Mouse (Mus musculus) hindbrain, embryonic 12.5 days (tissue): Measurements from ENCODE around the gene Dusp9. TPM values are rescaled to one million over a fixed set of nuclear protein-coding genes. Genes with fewer than 3 reads are reported as not detected.

Source experiments
- ATAC-seq: fragments of 200-750 bp; cut with Nextera tagmentation; 2 replicates; pipeline ENCODE4 v1.8.0; 2017; ENCODE audit warnings: moderate TSS enrichment; ENCODE audit not compliant: low FRiP score
- H3K27ac ChIP-seq: fragments of 300-500 bp; sonication (generic); 2 replicates; pipeline ENCODE4 v1.5.1; 2016; ENCODE audit warnings: mild to moderate bottlenecking
- H3K27me3 ChIP-seq: fragments of 300-500 bp; sonication (generic); 2 replicates; pipeline ENCODE4 v1.6.1; 2016; ENCODE audit warnings: mild to moderate bottlenecking
- H3K36me3 ChIP-seq: fragments of 300-500 bp; sonication (generic); 2 replicates; pipeline ENCODE4 v1.6.1; 2016; ENCODE audit warnings: mild to moderate bottlenecking
- H3K4me1 ChIP-seq: fragments of 300-500 bp; sonication (generic); 2 replicates; pipeline ENCODE4 v1.6.1; 2016
- H3K4me2 ChIP-seq: fragments of 300-500 bp; sonication (generic); replicated peaks from 2 replicates; pipeline ENCODE4 v1.6.1; 2016; ENCODE audit warnings: mild to moderate bottlenecking
- H3K4me3 ChIP-seq: fragments of 300-500 bp; sonication (generic); 2 replicates; pipeline ENCODE4 v1.5.1; 2016; ENCODE audit warnings: mild to moderate bottlenecking
- H3K9ac ChIP-seq: fragments of 300-500 bp; sonication (generic); 2 replicates; pipeline ENCODE4 v1.6.1; 2016; ENCODE audit warnings: mild to moderate bottlenecking, moderate library complexity
- H3K9me3 ChIP-seq: fragments of 300-500 bp; sonication (generic); replicated peaks from 2 replicates; pipeline ENCODE4 v1.6.1; 2016; ENCODE audit warnings: mild to moderate bottlenecking
- WGBS: fragments of 180-500 bp; shearing (Covaris S2); methylation state at CpG from one replicate; pipeline ENCODE4 v1.1.7; 2016; 5-methylcytosine and 5-hydroxymethylcytosine counted together
- polyA plus RNA-seq: library from polyadenylated mRNA; unstranded; fragments of >200 nt; fragmentation: Nextera tagmentation; extraction: Ambion mirVana; gene quantifications from 2 replicates; pipeline ENCODE4 v1.2.1, GENCODE M21; 2016

Dusp9 gene
- polyA plus RNA-seq, 1 experiment from 2014 or later: 7.8 TPM

- Histone ChIP-seq H3K27me3 (peaks cover 71% of the 10 kb centered on the region), H3K9me3 (no peaks in the 10 kb centered on the region), H3K4me3 (peak overlapping the region; percentile 30), H3K27ac (no peak overlapping the region), H3K36me3 (no peaks in the 10 kb centered on the region), H3K9ac (no peak overlapping the region; the same call in none of the 2 replicates), H3K4me1 (peaks cover 4% of the 10 kb centered on the region; the same call in 1 of the 2 replicates), H3K4me2 (peak overlapping the region; percentile 60)
- 0 out of 2 replicates have a peak, but pooled peaks have one; percentile 9 for ATAC-seq
- WGBS: 19% methylated on average over 41 of the region's 41 CpGs
These were observed 766 bp downstream of the Dusp9 start for GRCm38 (mm10) chrX:73639901-73640469.

GRCm38 (mm10) chrX:73645121-73645520 lies 5.9 kb downstream of the Dusp9 start:
- Histone ChIP-seq H3K9me3 (no peaks in the 10 kb centered on the region), H3K4me3 (no peak overlapping the region), H3K36me3 (no peaks in the 10 kb centered on the region), H3K4me1 (no peaks in the 10 kb centered on the region), H3K4me2 (no peak overlapping the region), H3K9ac (no peak overlapping the region), H3K27ac (no peak overlapping the region), H3K27me3 (peaks cover 22% of the 10 kb centered on the region)
- ATAC-seq: no peak
- 30% methylated on average over 4 of the region's 4 CpGs for WGBS

GRCm38 (mm10) chrX:73650869-73651268 lies 11.7 kb downstream of the Dusp9 start:
- no peaks in the 10 kb centered on the region for H3K36me3 ChIP-seq
- WGBS: 75% methylated on average over 3 of the region's 3 CpGs
- no peak overlapping the region for H3K27ac ChIP-seq
- no peaks in the 10 kb centered on the region for H3K9me3 ChIP-seq
- no peak overlapping the region for H3K4me2 ChIP-seq
- no peak for ATAC-seq
- H3K4me3 ChIP-seq: no peak overlapping the region
- H3K27me3 ChIP-seq: no peaks in the 10 kb centered on the region
- no peak overlapping the region for H3K9ac ChIP-seq
- no peaks in the 10 kb centered on the region for H3K4me1 ChIP-seq

GRCm38 (mm10) chrX:73653392-73653791 lies 14.2 kb downstream of the Dusp9 start:
- ATAC-seq: no peak

GRCm38 (mm10) chrX:73654177-73654576 lies 15.0 kb downstream of the Dusp9 start:
- Histone ChIP-seq H3K9me3 (no peaks in the 10 kb centered on the region), H3K4me1 (peaks cover 9% of the 10 kb centered on the region), H3K36me3 (no peaks in the 10 kb centered on the region), H3K9ac (no peak overlapping the region), H3K4me2 (no peak overlapping the region), H3K27me3 (no peaks in the 10 kb centered on the region), H3K27ac (no peak overlapping the region), H3K4me3 (no peak overlapping the region)
- peak; percentile 64; the same call in 1 of the 2 replicates for ATAC-seq
- WGBS: 17% methylated on average over 6 of the region's 6 CpGs

More at GRCm38 (mm10) chrX:73653392-73653791, 14.2 kb downstream of the Dusp9 start:
- Histone ChIP-seq H3K27me3 (no peaks in the 10 kb centered on the region), H3K4me1 (peaks cover 2% of the 10 kb centered on the region), H3K9me3 (no peaks in the 10 kb centered on the region), H3K4me2 (no peak overlapping the region), H3K9ac (no peak overlapping the region), H3K27ac (no peak overlapping the region), H3K36me3 (no peaks in the 10 kb centered on the region), H3K4me3 (no peak overlapping the region)
- 85% methylated on average over 6 of the region's 6 CpGs for WGBS

- no peak for ATAC-seq
- H3K36me3 ChIP-seq: no peaks in the 10 kb centered on the region
- H3K4me2 ChIP-seq: no peak overlapping the region
- H3K27me3 ChIP-seq: no peaks in the 10 kb centered on the region; the same call in 1 of the 2 replicates
- H3K27ac ChIP-seq: no peak overlapping the region
- H3K4me1 ChIP-seq: peaks cover 10% of the 10 kb centered on the region
- no peaks in the 10 kb centered on the region for H3K9me3 ChIP-seq
- WGBS: 62% methylated on average over 3 of the region's 3 CpGs
- no peak overlapping the region for H3K9ac ChIP-seq
- no peak overlapping the region for H3K4me3 ChIP-seq
These were observed 16.3 kb downstream of the Dusp9 start for GRCm38 (mm10) chrX:73655529-73655928.

GRCm38 (mm10) chrX:73658391-73658790 lies 19.2 kb downstream of the Dusp9 start:
- Histone ChIP-seq H3K4me3 (no peak overlapping the region), H3K36me3 (no peaks in the 10 kb centered on the region), H3K9me3 (no peaks in the 10 kb centered on the region), H3K4me2 (peak overlapping the region; percentile 62), H3K4me1 (peaks cover 10% of the 10 kb centered on the region), H3K27ac (no peak overlapping the region), H3K9ac (no peak overlapping the region; the same call in 1 of the 2 replicates), H3K27me3 (no peaks in the 10 kb centered on the region; the same call in 1 of the 2 replicates)
- 59% methylated on average over 7 of the region's 7 CpGs for WGBS
- no peak for ATAC-seq

- peaks cover 10% of the 10 kb centered on the region for H3K4me1 ChIP-seq
- peak overlapping the region; percentile 62 for H3K4me2 ChIP-seq
- H3K27me3 ChIP-seq: no peaks in the 10 kb centered on the region; the same call in 1 of the 2 replicates
- no peak overlapping the region for H3K27ac ChIP-seq
- ATAC-seq: peak; percentile 51
- H3K4me3 ChIP-seq: peak overlapping the region; percentile 42
- H3K9ac ChIP-seq: no peak overlapping the region; the same call in 1 of the 2 replicates
- 61% methylated on average over 13 of the region's 13 CpGs for WGBS
- no peaks in the 10 kb centered on the region for H3K36me3 ChIP-seq
- H3K9me3 ChIP-seq: no peaks in the 10 kb centered on the region
These were observed 19.8 kb downstream of the Dusp9 start for GRCm38 (mm10) chrX:73658936-73659574.

GRCm38 (mm10) chrX:73659575-73660283 lies 20.5 kb downstream of the Dusp9 start, which contains the start of gene Pnck:
Gene Pnck, minus strand, starts transcription at chrX:73660117.
- Histone ChIP-seq H3K4me3 (peak within 1 kb of the TSS; percentile 42), H3K9me3 (no peaks in the 10 kb centered on the region), H3K27ac (no peak within 1 kb of the TSS), H3K4me1 (peaks cover 10% of the 10 kb centered on the region), H3K36me3 (no peaks in the 10 kb centered on the region), H3K4me2 (peak within 1 kb of the TSS; percentile 62), H3K27me3 (no peaks in the 10 kb centered on the region; the same call in 1 of the 2 replicates), H3K9ac (peak within 1 kb of the TSS; percentile 55)
- ATAC-seq: peak; percentile 65
- 30% methylated on average over 50 of the region's 57 CpGs for WGBS

- peak overlapping the region; percentile 62 for H3K4me2 ChIP-seq
- no peak overlapping the region for H3K27ac ChIP-seq
- H3K4me3 ChIP-seq: peak overlapping the region; percentile 42
- no peaks in the 10 kb centered on the region for H3K36me3 ChIP-seq
- WGBS: 59% methylated on average over 3 of the region's 3 CpGs
- H3K27me3 ChIP-seq: no peaks in the 10 kb centered on the region; the same call in 1 of the 2 replicates
- H3K9me3 ChIP-seq: no peaks in the 10 kb centered on the region
- peak overlapping the region; percentile 55 for H3K9ac ChIP-seq
- 0 out of 2 replicates have a peak, but pooled peaks have one; percentile 3 for ATAC-seq
- peaks cover 10% of the 10 kb centered on the region for H3K4me1 ChIP-seq
These were observed 21.1 kb downstream of the Dusp9 start for GRCm38 (mm10) chrX:73660284-73660665.

GRCm38 (mm10) chrX:73663143-73663542 lies 23.9 kb downstream of the Dusp9 start:
- peaks cover 10% of the 10 kb centered on the region for H3K4me1 ChIP-seq
- no peaks in the 10 kb centered on the region for H3K36me3 ChIP-seq
- H3K9me3 ChIP-seq: no peaks in the 10 kb centered on the region
- H3K27me3 ChIP-seq: no peaks in the 10 kb centered on the region; the same call in 1 of the 2 replicates
- no peak overlapping the region for H3K27ac ChIP-seq
- no peak overlapping the region for H3K4me2 ChIP-seq
- ATAC-seq: no peak
- H3K4me3 ChIP-seq: no peak overlapping the region
- H3K9ac ChIP-seq: no peak overlapping the region

GRCm38 (mm10) chrX:73672031-73672431 lies 32.8 kb downstream of the Dusp9 start:
- peak; percentile 46; the same call in 1 of the 2 replicates for ATAC-seq
- peaks cover 17% of the 10 kb centered on the region for H3K4me1 ChIP-seq
- 0 out of 2 replicates have a peak overlapping the region, but pooled peaks have one; percentile 66 for H3K4me2 ChIP-seq
- 59% methylated on average over 4 of the region's 4 CpGs for WGBS
- no peaks in the 10 kb centered on the region for H3K27me3 ChIP-seq
- no peaks in the 10 kb centered on the region for H3K9me3 ChIP-seq
- H3K4me3 ChIP-seq: no peak overlapping the region
- H3K27ac ChIP-seq: no peak overlapping the region
- no peak overlapping the region for H3K9ac ChIP-seq
- peaks cover 2% of the 10 kb centered on the region; the same call in 1 of the 2 replicates for H3K36me3 ChIP-seq
